Mouse (Mus musculus) hindbrain, embryonic 10.5 days (tissue): Measurements from ENCODE around the gene Cntnap1. TPM values are rescaled to one million over a fixed set of nuclear protein-coding genes. Genes with fewer than 3 reads are reported as not detected.

Source experiments
- DNase-seq: peaks from one replicate; pipeline ENCODE4 v3.0.0-alpha.2; 2017; ENCODE audit warnings: low spot score
- H3K27ac ChIP-seq: fragments of 300-500 bp; sonication (generic); 2 replicates; pipeline ENCODE4 v1.5.1; 2016; ENCODE audit warnings: mild to moderate bottlenecking, moderate library complexity
- H3K27me3 ChIP-seq: fragments of 300-500 bp; sonication (generic); 2 replicates; pipeline ENCODE4 v1.6.1; 2016; ENCODE audit warnings: mild to moderate bottlenecking; ENCODE audit not compliant: poor library complexity, insufficient read depth, severe bottlenecking
- H3K36me3 ChIP-seq: fragments of 300-500 bp; sonication (generic); 2 replicates; pipeline ENCODE4 v1.6.1; 2016; ENCODE audit warnings: mild to moderate bottlenecking, moderate library complexity
- H3K4me1 ChIP-seq: fragments of 300-500 bp; sonication (generic); replicated peaks from 2 replicates; pipeline ENCODE4 v1.6.1; 2016; ENCODE audit warnings: mild to moderate bottlenecking
- H3K4me3 ChIP-seq: fragments of 300-500 bp; sonication (generic); 2 replicates; pipeline ENCODE4 v1.5.1; 2016; ENCODE audit warnings: mild to moderate bottlenecking, moderate library complexity
- H3K9me3 ChIP-seq: fragments of 300-500 bp; sonication (generic); 2 replicates; pipeline ENCODE4 v1.6.1; 2016; ENCODE audit warnings: mild to moderate bottlenecking, moderate library complexity
- WGBS: fragments of 180-500 bp; shearing (Covaris S2); methylation state at CpG from one replicate; pipeline ENCODE4 v1.1.7; 2016; 5-methylcytosine and 5-hydroxymethylcytosine counted together
- polyA plus RNA-seq: library from polyadenylated mRNA; unstranded; fragments of >200 nt; fragmentation: Nextera tagmentation; extraction: Ambion mirVana; gene quantifications from 2 replicates; pipeline ENCODE4 v1.2.1, GENCODE M21; 2016

Cntnap1 gene
- polyA plus RNA-seq, 1 experiment from 2014 or later: 0.71 TPM

- peak overlapping the region; percentile 66; the same call in 1 of the 2 replicates for H3K4me3 ChIP-seq
- WGBS: 59% methylated on average over 18 of the region's 18 CpGs
- no peaks in the 10 kb centered on the region for H3K9me3 ChIP-seq
- H3K36me3 ChIP-seq: peaks cover 31% of the 10 kb centered on the region
- H3K27ac ChIP-seq: no peak overlapping the region
- H3K4me1 ChIP-seq: peaks cover 80% of the 10 kb centered on the region
- DNase-seq: no peak
- H3K27me3 ChIP-seq: peaks cover 90% of the 10 kb centered on the region
These were observed 1.9 kb upstream of the Cntnap1 start for GRCm38 (mm10) chr11:101168301-101168980.

GRCm38 (mm10) chr11:101169301-101170107, 819 bp upstream of the Cntnap1 start:
- H3K4me1 ChIP-seq: peaks cover 80% of the 10 kb centered on the region
- 13% methylated on average over 17 of the region's 17 CpGs for WGBS
- peak overlapping the region; percentile 66 for H3K4me3 ChIP-seq

DNA sequence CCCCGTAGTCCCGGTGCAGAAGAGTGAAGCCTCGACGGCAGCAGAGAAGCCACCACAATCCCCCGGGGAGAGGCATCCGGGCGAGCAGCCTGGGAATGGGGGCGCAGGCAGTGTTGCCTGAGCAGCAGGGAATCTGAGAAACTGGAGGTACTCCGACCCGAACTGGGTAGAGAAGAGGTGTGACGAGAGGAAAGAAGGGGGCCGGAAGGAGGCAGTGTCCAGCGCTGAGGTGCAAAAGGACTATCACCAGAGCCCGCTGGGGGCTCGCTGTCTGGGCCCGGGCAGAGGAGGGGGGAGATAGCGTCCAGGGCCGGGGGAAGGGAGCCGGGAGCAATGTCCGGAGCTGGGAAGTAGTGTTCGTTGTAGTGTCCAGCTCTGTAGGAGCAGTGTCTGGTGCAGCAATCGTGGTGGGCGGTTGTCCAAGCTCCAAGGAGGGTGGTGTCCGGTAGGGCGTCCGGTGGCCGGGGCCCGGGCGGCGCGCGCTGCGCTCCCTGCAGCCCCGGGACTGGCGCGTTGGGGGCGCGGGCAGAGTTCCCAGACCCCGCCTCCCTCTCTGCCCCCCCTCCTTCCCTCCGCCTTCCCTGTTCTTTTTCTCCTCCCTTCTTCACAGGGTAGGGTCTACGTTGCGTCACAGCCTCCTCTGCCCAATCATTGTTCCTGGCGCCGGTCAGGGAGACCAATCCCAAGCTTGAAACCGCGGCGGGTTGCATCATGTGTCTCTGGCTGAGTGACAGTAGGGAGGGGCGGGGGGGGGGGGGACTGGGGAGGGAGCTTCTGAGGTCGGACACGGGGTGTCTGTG, 688 bp downstream of the Cntnap1 start, which contains the start of gene Plekhh3:
Plekhh3 (minus strand) TSS at position 541 of the 800 bp plus-strand sequence.
- H3K27ac ChIP-seq: peak within 1 kb of the TSS; percentile 86
- peak; percentile 98 for DNase-seq
- peaks cover 81% of the 10 kb centered on the region for H3K4me1 ChIP-seq
- peak within 1 kb of the TSS; percentile 66 for H3K4me3 ChIP-seq
- 1% methylated on average over 50 of the region's 50 CpGs for WGBS
- peaks cover 23% of the 10 kb centered on the region for H3K36me3 ChIP-seq
- no peaks in the 10 kb centered on the region for H3K9me3 ChIP-seq
- peaks cover 89% of the 10 kb centered on the region for H3K27me3 ChIP-seq

More at GRCm38 (mm10) chr11:101169301-101170107, 819 bp upstream of the Cntnap1 start:
- no peaks in the 10 kb centered on the region for H3K9me3 ChIP-seq
- DNase-seq: no peak
- no peak overlapping the region for H3K27ac ChIP-seq
- peaks cover 89% of the 10 kb centered on the region for H3K27me3 ChIP-seq
- H3K36me3 ChIP-seq: peaks cover 23% of the 10 kb centered on the region

DNA sequence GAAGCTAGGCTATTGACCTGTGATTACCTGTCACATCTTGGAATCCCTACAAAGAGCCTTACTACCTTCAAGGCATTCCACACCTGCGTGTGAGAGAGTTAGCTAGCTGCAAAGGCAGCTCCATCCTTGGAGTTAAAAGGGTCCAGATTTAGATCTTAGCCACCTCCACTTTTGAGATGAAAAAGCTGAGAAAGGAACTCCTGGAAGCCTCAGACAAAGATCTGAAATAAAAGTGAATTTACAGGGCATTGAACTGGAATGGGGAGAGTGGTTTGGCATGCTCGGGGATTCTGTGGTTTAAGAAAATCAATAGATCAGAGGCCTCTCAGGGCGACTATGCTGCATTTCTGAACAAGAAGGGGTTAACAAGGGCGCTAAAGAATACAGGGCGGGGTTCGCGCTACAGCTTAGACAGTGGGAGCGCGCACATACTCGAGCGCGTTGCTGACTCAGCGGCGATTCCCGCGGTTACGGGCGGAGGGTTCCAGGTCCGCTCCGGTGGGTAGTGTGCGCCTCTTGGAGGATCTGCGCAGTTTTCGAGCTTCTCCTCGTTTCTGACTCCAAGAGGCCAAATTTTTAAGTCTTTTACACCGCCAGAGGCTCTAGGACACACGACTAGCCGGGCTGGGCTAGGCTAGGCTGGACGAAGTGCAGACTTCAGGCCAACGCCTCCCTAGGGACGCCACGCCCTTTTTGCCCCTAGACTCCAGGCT, 1.6 kb downstream of the Cntnap1 start:
- peak overlapping the region; percentile 82 for H3K27ac ChIP-seq
- H3K27me3 ChIP-seq: peaks cover 89% of the 10 kb centered on the region
- DNase-seq: peak; percentile 82
- peaks cover 89% of the 10 kb centered on the region for H3K4me1 ChIP-seq
- H3K9me3 ChIP-seq: no peaks in the 10 kb centered on the region
- H3K36me3 ChIP-seq: peaks cover 14% of the 10 kb centered on the region
- H3K4me3 ChIP-seq: peak overlapping the region; percentile 66
- WGBS: under 1% methylated on average over 31 of the region's 31 CpGs

- DNase-seq: no peak
- Histone ChIP-seq H3K36me3 (peaks cover 9% of the 10 kb centered on the region), H3K27me3 (peaks cover 89% of the 10 kb centered on the region), H3K27ac (peak overlapping the region; percentile 82), H3K4me1 (peaks cover 92% of the 10 kb centered on the region), H3K9me3 (no peaks in the 10 kb centered on the region), H3K4me3 (peak overlapping the region; percentile 66)
- WGBS: 8% methylated on average over 5 of the region's 5 CpGs
These were observed 2.1 kb downstream of the Cntnap1 start for GRCm38 (mm10) chr11:101172434-101172815.

- H3K36me3 ChIP-seq: peaks cover 2% of the 10 kb centered on the region; the same call in 1 of the 2 replicates
- no peaks in the 10 kb centered on the region for H3K9me3 ChIP-seq
- no peak for DNase-seq
- H3K27me3 ChIP-seq: peaks cover 89% of the 10 kb centered on the region
- H3K27ac ChIP-seq: peak overlapping the region; percentile 79
- WGBS: 3% methylated on average over 11 of the region's 11 CpGs
- peaks cover 93% of the 10 kb centered on the region for H3K4me1 ChIP-seq
- peak overlapping the region; percentile 46 for H3K4me3 ChIP-seq
These were observed 2.8 kb downstream of the Cntnap1 start for GRCm38 (mm10) chr11:101173112-101173511.

GRCm38 (mm10) chr11:101173631-101174388, 3.5 kb downstream of the Cntnap1 start:
- Histone ChIP-seq H3K4me3 (peak overlapping the region; percentile 46), H3K27me3 (peaks cover 89% of the 10 kb centered on the region), H3K4me1 (peaks cover 93% of the 10 kb centered on the region), H3K36me3 (no peaks in the 10 kb centered on the region), H3K9me3 (no peaks in the 10 kb centered on the region), H3K27ac (peak overlapping the region; percentile 79)
- 2% methylated on average over 61 of the region's 61 CpGs for WGBS
- peak; percentile 88 for DNase-seq

GRCm38 (mm10) chr11:101174389-101174745, 4.0 kb downstream of the Cntnap1 start:
- H3K4me3 ChIP-seq: peak overlapping the region; percentile 46
- no peaks in the 10 kb centered on the region for H3K36me3 ChIP-seq
- no peak for DNase-seq
- H3K9me3 ChIP-seq: no peaks in the 10 kb centered on the region
- peaks cover 89% of the 10 kb centered on the region for H3K27me3 ChIP-seq
- WGBS: 32% methylated on average over 9 of the region's 9 CpGs
- H3K27ac ChIP-seq: peak overlapping the region; percentile 79
- H3K4me1 ChIP-seq: peaks cover 87% of the 10 kb centered on the region

DNA sequence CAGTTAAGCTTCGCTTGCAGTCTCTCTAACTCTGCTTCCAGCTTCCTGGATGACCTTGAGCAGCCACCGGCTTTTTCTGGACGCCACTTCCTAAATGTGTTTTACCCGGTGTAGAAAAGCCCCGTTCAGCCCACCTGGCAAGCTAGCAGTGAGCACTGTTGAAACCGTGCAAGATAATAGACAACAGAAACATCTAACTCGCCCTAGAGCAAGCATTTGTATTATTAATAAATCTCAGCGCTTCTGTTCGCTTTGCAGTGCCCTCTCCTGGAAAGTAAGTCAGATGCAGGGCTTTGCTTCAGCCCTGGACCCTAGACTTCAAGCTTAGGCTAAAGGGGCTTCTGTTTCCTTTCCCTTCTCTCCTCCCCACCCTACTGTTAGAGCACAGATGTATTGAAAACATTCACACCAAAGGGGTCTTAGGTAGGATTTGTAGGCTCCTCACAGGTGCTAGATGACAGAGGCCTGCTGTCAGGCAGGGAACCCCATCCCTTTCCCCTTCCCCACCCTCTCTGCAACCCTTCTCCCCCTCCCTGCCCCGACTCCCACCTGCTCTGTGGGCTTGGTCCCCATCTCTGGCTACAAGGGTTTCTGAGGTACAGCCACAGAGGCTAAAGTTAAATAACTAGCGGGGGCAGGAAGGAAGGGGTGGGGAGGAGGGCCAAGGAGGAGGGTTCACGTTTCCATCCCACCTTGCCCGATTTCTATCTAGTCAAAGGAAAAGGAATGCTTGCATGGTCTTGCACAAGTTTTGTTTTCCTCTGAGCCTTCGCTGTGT, 4.7 kb downstream of the Cntnap1 start, which contains the start of gene Ccr10:
Ccr10 (minus strand) TSS at position 593 of the 778 bp plus-strand sequence.
- H3K36me3 ChIP-seq: no peaks in the 10 kb centered on the region
- no peak for DNase-seq
- H3K27ac ChIP-seq: peak within 1 kb of the TSS; percentile 79

DNA sequence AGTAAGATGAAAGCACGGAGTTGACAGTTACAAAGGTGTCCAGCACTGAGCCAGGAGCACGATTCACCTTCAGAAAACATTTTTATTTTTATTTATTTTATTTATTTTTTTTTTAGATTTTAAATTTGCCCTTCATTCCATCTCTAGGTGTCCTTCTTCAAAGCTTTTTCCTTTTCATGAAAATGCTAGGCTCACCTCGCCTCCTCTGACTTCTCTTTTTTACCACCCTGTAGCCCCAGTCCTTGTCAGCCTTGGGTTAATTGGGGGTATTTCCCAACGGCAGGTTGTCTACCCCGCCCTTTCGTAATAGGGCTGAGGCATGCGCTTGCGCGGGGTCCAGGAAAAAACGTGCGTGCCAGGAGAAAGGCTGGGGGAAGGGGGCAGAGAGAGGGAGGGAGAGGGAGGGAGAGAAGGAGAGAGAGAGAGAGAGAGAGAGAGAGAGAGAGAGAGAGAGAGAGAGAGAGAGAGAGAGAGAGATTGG, 5.4 kb downstream of the Cntnap1 start:
- Histone ChIP-seq H3K4me3 (peak overlapping the region; percentile 45), H3K9me3 (no peaks in the 10 kb centered on the region), H3K36me3 (no peaks in the 10 kb centered on the region), H3K27me3 (peaks cover 87% of the 10 kb centered on the region), H3K4me1 (peaks cover 74% of the 10 kb centered on the region), H3K27ac (no peak overlapping the region)
- 12% methylated on average over 11 of the region's 11 CpGs for WGBS
- no peak for DNase-seq

More for the DNA sequence above, 4.7 kb downstream of the Cntnap1 start, which contains the start of gene Ccr10:
- H3K4me3 ChIP-seq: peak within 1 kb of the TSS; percentile 46
- H3K4me1 ChIP-seq: peaks cover 80% of the 10 kb centered on the region
- WGBS: 24% methylated on average over 14 of the region's 14 CpGs
- no peaks in the 10 kb centered on the region for H3K9me3 ChIP-seq
- H3K27me3 ChIP-seq: peaks cover 87% of the 10 kb centered on the region
